Mouse (Mus musculus) ovary, postnatal 36 days (tissue): ENCODE results near the gene Crhr2.
A peak's percentile ranks its signal among the peaks of the same experiment; 100 is the strongest.

Experiments used
- DNase-seq: peaks from one replicate; pipeline ENCODE4 v3.0.0; 2022; ENCODE audit warnings: low spot score, mixed read lengths

Crhr2 gene

GRCm38 (mm10) chr6:55117325-55118109 is 15.3 kb downstream of the Crhr2 start:
- peak; percentile 14 for DNase-seq

GRCm38 (mm10) chr6:55108358-55108757 is 24.5 kb downstream of the Crhr2 start:
- peak; percentile 31 for DNase-seq

GRCm38 (mm10) chr6:55098603-55099002 is 34.2 kb downstream of the Crhr2 start:
- DNase-seq = no peak

GRCm38 (mm10) chr6:55098030-55098429 is 34.8 kb downstream of the Crhr2 start:
- DNase-seq = peak; percentile 53

GRCm38 (mm10) chr6:55093431-55094146 is 39.2 kb downstream of the Crhr2 start:
- DNase-seq = no peak

GRCm38 (mm10) chr6:55091396-55091795 is 41.4 kb downstream of the Crhr2 start:
- no peak for DNase-seq

- DNase-seq = no peak
Observed at GRCm38 (mm10) chr6:55090639-55091038, 42.2 kb downstream of the Crhr2 start.

- no peak for DNase-seq
Observed at GRCm38 (mm10) chr6:55087355-55087754, 45.5 kb downstream of the Crhr2 start.

- no peak for DNase-seq
Observed at GRCm38 (mm10) chr6:55082261-55083051, 50.4 kb downstream of the Crhr2 start.

GRCm38 (mm10) chr6:55081379-55081778 is 51.4 kb downstream of the Crhr2 start:
- no peak for DNase-seq

GRCm38 (mm10) chr6:55076561-55077255 is 56.1 kb downstream of the Crhr2 start:
- no peak for DNase-seq

- no peak for DNase-seq
Observed at GRCm38 (mm10) chr6:55065903-55066302, 66.9 kb downstream of the Crhr2 start.

- DNase-seq = no peak
Observed at GRCm38 (mm10) chr6:55064477-55064827, 68.4 kb downstream of the Crhr2 start.

- DNase-seq = no peak
Observed at GRCm38 (mm10) chr6:55063793-55064476, 68.9 kb downstream of the Crhr2 start.

GRCm38 (mm10) chr6:55062200-55062599 is 70.6 kb downstream of the Crhr2 start:
- DNase-seq = no peak

- no peak for DNase-seq
Observed at GRCm38 (mm10) chr6:55061328-55061727, 71.5 kb downstream of the Crhr2 start.

- DNase-seq = no peak
Observed at GRCm38 (mm10) chr6:55060241-55060825, 72.5 kb downstream of the Crhr2 start.

GRCm38 (mm10) chr6:55057427-55057826 is 75.4 kb downstream of the Crhr2 start:
- no peak for DNase-seq

- DNase-seq = no peak
Observed at GRCm38 (mm10) chr6:55054491-55054890, 78.3 kb downstream of the Crhr2 start.

GRCm38 (mm10) chr6:55049186-55049585 is 83.6 kb downstream of the Crhr2 start:
- DNase-seq = no peak

- no peak for DNase-seq
Observed at GRCm38 (mm10) chr6:55045326-55045725, 87.5 kb downstream of the Crhr2 start.
